Mouse (Mus musculus): ENCODE results near the gene Ppp1r12b. TPM values are rescaled to one million over a fixed set of nuclear protein-coding genes. Genes with fewer than 3 reads are reported as not detected.

The Ppp1r12b gene
- polyA plus RNA-seq, 2 experiments, result 9.2 to 11.4 TPM

DNA sequence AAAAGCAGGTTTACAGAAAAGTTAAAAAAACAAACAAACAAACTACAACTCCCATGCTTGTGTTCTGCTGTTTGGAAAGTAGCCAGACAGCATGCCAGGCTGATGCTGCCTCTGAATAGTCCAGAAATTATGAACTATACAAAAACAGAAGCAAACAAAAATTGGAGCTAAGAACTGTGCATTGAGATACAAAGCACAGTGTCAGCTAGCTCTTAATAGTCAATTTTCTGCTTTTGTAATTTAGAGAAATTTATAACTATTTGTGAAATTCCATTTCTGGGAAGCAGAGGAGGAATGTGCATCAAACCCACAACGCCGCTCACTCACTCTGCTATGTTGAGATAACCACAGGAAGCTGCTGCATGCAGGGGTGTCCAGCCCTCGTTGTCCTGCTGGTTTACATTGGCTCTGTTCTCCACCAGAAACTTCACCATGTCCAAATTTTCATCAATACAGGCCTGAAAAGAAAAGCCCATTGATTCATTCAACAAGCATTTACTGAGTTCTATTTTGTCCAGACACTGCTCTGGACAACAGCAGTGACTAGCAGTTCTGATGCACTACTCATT is 53.6 kb downstream of the Ppp1r12b start:
- no peak for TF ChIP-seq POLR2A (IDR thresholded peaks at IDR 0.05; ENCODE audit: borderline replicate concordance, extremely low read depth, insufficient read depth, insufficient read length)
- no peak overlapping the region for H3K4me2 ChIP-seq (replicated peaks; ENCODE audit: low read depth, low read length, severe bottlenecking)
- no peak overlapping the region for H3K9ac ChIP-seq (ENCODE audit: low read depth, low read length, severe bottlenecking)
- no peaks in the 10 kb centered on the region for H3K36me3 ChIP-seq (ENCODE audit: control insufficient read depth, insufficient read depth, low read length)
- no peaks in the 10 kb centered on the region for H3K9me3 ChIP-seq (ENCODE audit: control insufficient read depth, low read length)
- no peak overlapping the region for H3K27ac ChIP-seq (replicated peaks; ENCODE audit: low read depth, low read length)
- no peaks in the 10 kb centered on the region for H3K4me1 ChIP-seq (ENCODE audit: control insufficient read depth, insufficient read depth, low read length)
- DNase-seq (ENCODE audit: low spot score) (no peak), ATAC-seq (ENCODE audit: low FRiP score, low read depth) (no peak)
- 65% methylated on average over 3 of the region's 3 CpGs for WGBS
- H3K27me3 ChIP-seq (ENCODE audit: control insufficient read depth, insufficient read depth, low read length), result no peaks in the 10 kb centered on the region
- no peak overlapping the region for H3K4me3 ChIP-seq (replicated peaks; ENCODE audit: low read length)

DNA sequence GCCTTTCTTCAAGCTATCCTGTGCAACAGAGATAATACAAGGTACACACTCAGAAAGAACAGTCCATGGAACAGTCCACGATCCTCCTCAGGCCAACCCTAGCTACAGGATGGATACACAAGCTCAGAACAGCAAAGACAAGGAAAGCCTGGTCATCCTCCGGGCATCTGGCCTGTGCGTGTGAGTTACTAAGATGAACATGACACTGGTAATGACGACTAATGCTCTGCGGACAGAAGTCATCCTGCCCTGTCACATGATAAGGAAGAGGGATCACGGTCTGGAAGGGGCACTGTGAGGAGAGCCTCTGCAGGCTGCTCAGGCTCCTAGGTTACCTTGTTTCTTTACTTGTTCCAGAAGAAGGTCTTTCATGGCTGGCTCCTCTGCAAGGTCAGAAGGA is 59.7 kb downstream of the Ppp1r12b start:
- H3K4me3 ChIP-seq (replicated peaks; ENCODE audit: low read length), result no peak overlapping the region
- H3K27ac ChIP-seq (replicated peaks; ENCODE audit: low read depth, low read length), result no peak overlapping the region
- H3K27me3 ChIP-seq (ENCODE audit: control insufficient read depth, insufficient read depth, low read length), result no peaks in the 10 kb centered on the region
- no peaks in the 10 kb centered on the region for H3K9me3 ChIP-seq (ENCODE audit: control insufficient read depth, low read length)
- 95% methylated on average over 6 of the region's 6 CpGs for WGBS
- H3K36me3 ChIP-seq (ENCODE audit: control insufficient read depth, insufficient read depth, low read length), result peaks cover 21% of the 10 kb centered on the region
- DNase-seq (ENCODE audit: low spot score), result no peak
- no peak for TF ChIP-seq POLR2A (IDR thresholded peaks at IDR 0.05; ENCODE audit: borderline replicate concordance, extremely low read depth, insufficient read depth, insufficient read length)
- no peak for ATAC-seq (ENCODE audit: low FRiP score, low read depth)
- H3K4me1 ChIP-seq (ENCODE audit: control insufficient read depth, insufficient read depth, low read length), result no peaks in the 10 kb centered on the region
- H3K9ac ChIP-seq (ENCODE audit: low read depth, low read length, severe bottlenecking), result no peak overlapping the region
- no peak overlapping the region for H3K4me2 ChIP-seq (replicated peaks; ENCODE audit: low read depth, low read length, severe bottlenecking)

DNA sequence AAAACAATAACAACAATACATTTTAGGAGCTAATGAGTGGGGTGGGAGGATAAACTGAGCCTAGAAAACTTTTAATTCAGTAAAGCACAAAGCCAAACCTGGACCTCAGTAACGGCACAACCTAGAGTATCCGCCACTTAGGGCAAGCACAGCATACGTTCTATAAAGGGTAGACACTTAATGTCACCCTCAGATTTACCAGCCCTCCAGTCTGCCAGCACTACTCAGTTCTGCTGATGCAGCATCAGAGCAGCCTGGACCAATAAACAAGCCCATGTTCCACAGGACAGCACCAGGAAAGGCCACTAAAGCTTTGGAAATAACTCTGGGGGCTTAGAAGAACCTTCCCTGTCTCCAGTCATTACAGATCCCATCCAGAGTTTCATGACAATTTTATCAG is 60.9 kb downstream of the Ppp1r12b start:
- no peak for TF ChIP-seq POLR2A (IDR thresholded peaks at IDR 0.05; ENCODE audit: borderline replicate concordance, extremely low read depth, insufficient read depth, insufficient read length)
- DNase-seq (ENCODE audit: low spot score) (no peak), ATAC-seq (ENCODE audit: low FRiP score, low read depth) (no peak)
- Histone ChIP-seq H3K9ac (ENCODE audit: low read depth, low read length, severe bottlenecking) (no peak overlapping the region), H3K27me3 (ENCODE audit: control insufficient read depth, insufficient read depth, low read length) (no peaks in the 10 kb centered on the region), H3K36me3 (ENCODE audit: control insufficient read depth, insufficient read depth, low read length) (peaks cover 28% of the 10 kb centered on the region), H3K4me2 (replicated peaks; ENCODE audit: low read depth, low read length, severe bottlenecking) (no peak overlapping the region), H3K27ac (replicated peaks; ENCODE audit: low read depth, low read length) (no peak overlapping the region), H3K4me1 (ENCODE audit: control insufficient read depth, insufficient read depth, low read length) (no peaks in the 10 kb centered on the region), H3K4me3 (replicated peaks; ENCODE audit: low read length) (no peak overlapping the region), H3K9me3 (ENCODE audit: control insufficient read depth, low read length) (no peaks in the 10 kb centered on the region)
- 91% methylated on average over 3 of the region's 3 CpGs for WGBS

DNA sequence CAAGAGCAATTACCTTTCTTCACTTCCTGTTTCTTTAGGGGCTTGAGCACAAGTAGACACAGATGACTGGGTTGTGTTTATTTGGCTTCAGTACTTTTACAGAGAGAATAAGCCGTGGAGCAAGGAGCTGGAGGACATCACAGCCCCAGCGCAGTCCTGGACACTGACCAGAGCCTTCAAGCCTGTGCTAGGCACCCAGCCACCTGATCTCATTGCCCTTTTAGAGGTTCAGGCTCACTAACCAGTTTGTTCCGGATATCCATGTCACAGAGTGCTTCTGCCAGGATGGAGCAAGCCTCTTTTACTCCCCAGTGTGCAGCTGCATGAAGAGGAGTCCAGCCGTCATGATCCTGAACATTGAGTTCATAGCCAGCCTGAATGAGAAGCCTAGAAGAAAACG is 63.8 kb downstream of the Ppp1r12b start:
- Histone ChIP-seq H3K4me1 (ENCODE audit: control insufficient read depth, insufficient read depth, low read length) (no peaks in the 10 kb centered on the region), H3K9me3 (ENCODE audit: control insufficient read depth, low read length) (no peaks in the 10 kb centered on the region), H3K27me3 (ENCODE audit: control insufficient read depth, insufficient read depth, low read length) (no peaks in the 10 kb centered on the region), H3K4me2 (replicated peaks; ENCODE audit: low read depth, low read length, severe bottlenecking) (no peak overlapping the region), H3K36me3 (ENCODE audit: control insufficient read depth, insufficient read depth, low read length) (peaks cover 32% of the 10 kb centered on the region), H3K27ac (replicated peaks; ENCODE audit: low read depth, low read length) (no peak overlapping the region), H3K9ac (ENCODE audit: low read depth, low read length, severe bottlenecking) (no peak overlapping the region), H3K4me3 (replicated peaks; ENCODE audit: low read length) (no peak overlapping the region)
- ATAC-seq (ENCODE audit: low FRiP score, low read depth) (no peak), DNase-seq (ENCODE audit: low spot score) (no peak)
- WGBS, result 90% methylated on average over 5 of the region's 5 CpGs
- no peak for TF ChIP-seq POLR2A (IDR thresholded peaks at IDR 0.05; ENCODE audit: borderline replicate concordance, extremely low read depth, insufficient read depth, insufficient read length)

DNA sequence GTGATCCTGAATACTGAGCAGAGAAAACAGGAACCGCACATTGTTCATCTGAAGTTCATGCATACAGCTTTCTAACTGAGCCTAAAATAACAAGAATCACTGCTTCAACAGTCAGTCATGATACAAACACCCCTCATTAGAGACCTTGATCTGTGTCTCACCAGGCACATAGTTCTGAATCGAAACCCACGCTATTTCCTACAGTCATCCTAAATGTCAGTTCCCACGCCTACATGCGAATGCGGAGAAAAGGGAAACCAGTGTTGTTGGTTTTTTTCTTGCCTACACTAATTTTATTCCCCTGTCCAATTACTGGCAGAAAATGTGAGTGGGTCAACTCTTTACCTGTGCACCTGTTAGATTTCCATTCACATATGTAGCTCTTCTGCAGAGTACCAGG is 66.1 kb downstream of the Ppp1r12b start:
- no peak overlapping the region for H3K4me3 ChIP-seq (replicated peaks; ENCODE audit: low read length)
- ATAC-seq (ENCODE audit: low FRiP score, low read depth) (no peak), DNase-seq (ENCODE audit: low spot score) (no peak)
- H3K27ac ChIP-seq (replicated peaks; ENCODE audit: low read depth, low read length), result no peak overlapping the region
- no peaks in the 10 kb centered on the region for H3K4me1 ChIP-seq (ENCODE audit: control insufficient read depth, insufficient read depth, low read length)
- H3K36me3 ChIP-seq (ENCODE audit: control insufficient read depth, insufficient read depth, low read length), result peaks cover 28% of the 10 kb centered on the region
- WGBS, result 94% methylated on average over 6 of the region's 6 CpGs
- no peak for TF ChIP-seq POLR2A (IDR thresholded peaks at IDR 0.05; ENCODE audit: borderline replicate concordance, extremely low read depth, insufficient read depth, insufficient read length)
- H3K9ac ChIP-seq (ENCODE audit: low read depth, low read length, severe bottlenecking), result no peak overlapping the region
- no peak overlapping the region for H3K4me2 ChIP-seq (replicated peaks; ENCODE audit: low read depth, low read length, severe bottlenecking)
- no peaks in the 10 kb centered on the region for H3K9me3 ChIP-seq (ENCODE audit: control insufficient read depth, low read length)
- no peaks in the 10 kb centered on the region for H3K27me3 ChIP-seq (ENCODE audit: control insufficient read depth, insufficient read depth, low read length)

DNA sequence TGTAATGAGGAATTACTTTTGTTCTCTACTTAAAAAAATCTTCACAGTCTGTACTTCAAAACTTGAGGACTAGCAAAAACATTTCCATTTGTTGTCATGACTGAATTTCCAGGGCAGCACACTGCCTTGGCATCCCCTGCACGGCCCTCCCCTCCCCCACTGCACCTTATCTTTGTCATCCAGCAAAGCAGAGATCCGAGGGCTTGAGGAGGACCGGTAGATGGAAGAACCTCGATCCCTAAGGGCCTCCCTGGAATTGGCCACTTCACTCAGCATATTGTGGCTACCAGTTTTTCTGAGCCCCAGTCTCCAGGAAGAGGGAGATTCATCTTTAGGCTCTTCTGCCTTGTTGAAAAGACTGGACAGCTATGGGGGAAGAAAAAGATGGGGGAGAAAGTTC is 79.9 kb downstream of the Ppp1r12b start:
- Histone ChIP-seq H3K4me3 (replicated peaks; ENCODE audit: low read length) (no peak overlapping the region), H3K27ac (replicated peaks; ENCODE audit: low read depth, low read length) (no peak overlapping the region), H3K4me1 (ENCODE audit: control insufficient read depth, insufficient read depth, low read length) (no peaks in the 10 kb centered on the region), H3K27me3 (ENCODE audit: control insufficient read depth, insufficient read depth, low read length) (no peaks in the 10 kb centered on the region), H3K4me2 (replicated peaks; ENCODE audit: low read depth, low read length, severe bottlenecking) (no peak overlapping the region), H3K36me3 (ENCODE audit: control insufficient read depth, insufficient read depth, low read length) (peaks cover 13% of the 10 kb centered on the region), H3K9ac (ENCODE audit: low read depth, low read length, severe bottlenecking) (no peak overlapping the region), H3K9me3 (ENCODE audit: control insufficient read depth, low read length) (no peaks in the 10 kb centered on the region)
- no peak for TF ChIP-seq POLR2A (IDR thresholded peaks at IDR 0.05; ENCODE audit: borderline replicate concordance, extremely low read depth, insufficient read depth, insufficient read length)
- 46% methylated on average over 4 of the region's 4 CpGs for WGBS
- DNase-seq (ENCODE audit: low spot score), result no peak
- ATAC-seq (ENCODE audit: low FRiP score, low read depth), result no peak
